Mouse (Mus musculus) C2C12 (cell line): ENCODE data around the gene Olfml1.

Experiments
- CTCF ChIP-seq: IDR thresholded peaks from one replicate; pipeline ENCODE4 v1.5.1; 2011; ENCODE audit not compliant: control insufficient read depth, insufficient read depth, insufficient read length
- MAX ChIP-seq: IDR thresholded peaks from one replicate; pipeline ENCODE4 v1.6.1; 2011; ENCODE audit warnings: mild to moderate bottlenecking, control low read depth
- MYOG ChIP-seq: IDR thresholded peaks from one replicate; pipeline ENCODE4 v1.6.1; 2011; ENCODE audit not compliant: control insufficient read depth, insufficient read length; ENCODE audit errors: extremely low read depth
- USF1 ChIP-seq: IDR thresholded peaks from one replicate; pipeline ENCODE4 v1.6.1; 2011; ENCODE audit warnings: low read depth, mild to moderate bottlenecking, control low read depth, moderate library complexity

DNA sequence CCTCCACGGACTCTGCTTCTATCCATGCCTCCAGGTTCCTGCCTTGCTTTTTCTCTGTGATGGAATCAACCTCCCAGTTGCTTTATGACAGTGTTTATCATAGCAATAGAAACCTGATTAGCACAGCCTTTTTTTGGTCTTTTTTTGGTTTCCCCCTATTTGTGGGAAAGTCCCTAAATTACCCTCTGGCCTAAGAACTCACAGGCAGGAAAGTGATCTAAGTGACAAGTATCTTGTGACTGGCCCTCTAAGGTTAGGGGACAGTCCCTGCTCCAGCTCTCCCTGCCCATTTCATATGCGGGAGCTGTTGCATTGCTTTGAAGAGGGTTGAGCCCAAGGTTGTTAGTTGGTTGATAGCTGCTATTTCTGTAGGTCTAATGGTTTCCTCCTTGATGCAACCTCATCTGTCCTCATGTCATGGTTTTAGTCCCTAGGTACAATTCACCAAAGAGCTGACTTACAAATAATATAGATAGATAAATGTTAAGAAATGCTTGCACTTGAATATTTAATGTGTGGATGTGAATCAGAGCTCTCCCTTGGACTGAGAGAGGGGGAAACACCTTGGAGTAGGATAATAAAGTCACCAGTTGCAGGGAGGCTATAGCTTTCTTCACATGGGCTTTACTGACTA lies 42.5 kb downstream of the Olfml1 start:
- TF ChIP-seq CTCF (no peak), USF1 (no peak), MAX (no peak), MYOG (no peak)
